Mouse (Mus musculus) liver, embryonic 14.5 days (tissue): ENCODE data around the gene Fam19a3.

Source experiments
- CTCF ChIP-seq: IDR thresholded peaks from 2 replicates; pipeline ENCODE4 v1.5.1; 2016; ENCODE audit warnings: antibody characterized with exemption, low read depth, control low read depth
- EP300 ChIP-seq: IDR thresholded peaks from 2 replicates; pipeline ENCODE4 v1.6.1; 2016; ENCODE audit warnings: antibody characterized with exemption, low read depth

GRCm38 (mm10) chr3:104793871-104794828, 12.5 kb upstream of the Fam19a3 start:
- TF ChIP-seq CTCF: no peak
- TF ChIP-seq EP300: no peak
